Mouse (Mus musculus) gastrocnemius, postnatal 4 days (tissue): ENCODE results near the gene Nbeal2. TPM values are rescaled to one million over a fixed set of nuclear protein-coding genes. Genes with fewer than 3 reads are reported as not detected.

Source experiments
- DNase-seq, 2 experiments: peaks; one replicate each; pipeline ENCODE4 v3.0.0; 2021 to 2022; ENCODE audit warnings: low spot score in 2 of 2, mixed read lengths in 2 of 2
- microRNA-seq: library from miRNA; unstranded; fragments of <30 nt; microRNA quantifications from one replicate; pipeline ENCODE4 v1.2.0, GENCODE M21; 2021
- total RNA-seq, 2 experiments: library from RNA; stranded (reverse); gene quantifications; 2 replicates each; pipeline ENCODE4 v1.2.3; 2021

Nbeal2 gene
- total RNA-seq, 2 experiments from 2014 or later = 3.1 to 3.4 TPM

GRCm38 (mm10) chr9:110617081-110617480, 36.9 kb downstream of the Nbeal2 start:
- no peak for DNase-seq

GRCm38 (mm10) chr9:110611471-110611870, 42.5 kb downstream of the Nbeal2 start:
- no peak for DNase-seq

GRCm38 (mm10) chr9:110583521-110583920, 70.4 kb downstream of the Nbeal2 start:
- no peak for DNase-seq

GRCm38 (mm10) chr9:110582161-110582560, 71.8 kb downstream of the Nbeal2 start:
- no peak for DNase-seq

Small RNAs within 50 kb of the gene (microRNA-seq; reads per million reads assigned to microRNA genes)
- gene Mir8107 = not detected

Other genes starting within 250 kb of the Nbeal2 start
- gene Ptpn23, start 245.9 kb downstream of the Nbeal2 start, total RNA-seq = 10 to 100 TPM; 29.5 to 34.0 TPM
- gene Ngp, start 234.4 kb downstream of the Nbeal2 start, total RNA-seq = 1 to 10 TPM in 1 of 2 experiments, under 1 TPM in 1; 0.98 to 3.5 TPM
- gene Klhl18, start 177.5 kb downstream of the Nbeal2 start, total RNA-seq = 10 to 100 TPM; 11.7 to 12.6 TPM
- under 1 TPM; 0.29 to 0.52 TPM for gene Kif9, start 177.2 kb downstream of the Nbeal2 start, total RNA-seq
- 10 to 100 TPM; 61.7 to 62.3 TPM for gene Setd2, start 121.6 kb downstream of the Nbeal2 start, total RNA-seq
- gene Nradd, start 29.7 kb downstream of the Nbeal2 start, total RNA-seq = 1 to 10 TPM; 4.0 to 4.3 TPM
- gene Ccdc12, start 2.3 kb upstream of the Nbeal2 start, total RNA-seq = 10 to 100 TPM; 57.0 to 57.9 TPM
- gene Myl3, start 87.7 kb upstream of the Nbeal2 start, total RNA-seq = 100 to 1,000 TPM; 322 to 324 TPM
- gene Pth1r, start 93.0 kb upstream of the Nbeal2 start, total RNA-seq = 10 to 100 TPM; 11.8 to 13.4 TPM
- gene Prss42, start 144.0 kb upstream of the Nbeal2 start, total RNA-seq = not detected
- gene Prss44, start 159.8 kb upstream of the Nbeal2 start, total RNA-seq = not detected
- not detected for gene Prss43, start 172.5 kb upstream of the Nbeal2 start, total RNA-seq
- gene Prss45, start 180.4 kb upstream of the Nbeal2 start, total RNA-seq = not detected
- gene Prss46, start 190.3 kb upstream of the Nbeal2 start, total RNA-seq = not detected
- not detected for gene Prss50, start 203.8 kb upstream of the Nbeal2 start, total RNA-seq
- 1 to 10 TPM; 5.8 to 6.6 TPM for gene Als2cl, start 225.7 kb upstream of the Nbeal2 start, total RNA-seq
- gene Tmie, start 226.0 kb upstream of the Nbeal2 start, total RNA-seq = under 1 TPM; 0.47 to 0.60 TPM